Mouse (Mus musculus) small intestine, adult 2 months (tissue): ENCODE results near the gene Adgrl1.

ENCODE experiments used
- CTCF ChIP-seq: fragments of 200-500 bp; IDR thresholded peaks from 2 replicates; pipeline ENCODE4 v1.5.1; 2012; ENCODE audit warnings: low read depth, mild to moderate bottlenecking, control low read depth, inconsistent platforms, low read length, moderate library complexity, mixed read lengths; ENCODE audit not compliant: insufficient replicate concordance, insufficient read length; ENCODE audit errors: extremely low read depth
- POLR2A ChIP-seq: fragments of 200-500 bp; IDR thresholded peaks from 2 replicates; pipeline ENCODE4 v1.6.1; 2012; ENCODE audit warnings: low read depth, mild to moderate bottlenecking, control low read depth, inconsistent platforms, low read length, moderate library complexity

GRCm38 (mm10) chr8:83980845-83981244 lies 80.9 kb downstream of the Adgrl1 start:
- TF ChIP-seq CTCF (no peak), POLR2A (no peak)
